Mouse (Mus musculus): ENCODE measurements at regions not wholly inside any gene's neighbourhood (a gene's known extent, or its start where the extent isn't known, plus 50 kb on each side); places are given as distances from the start of the nearest gene placed in this dataset.

GRCm38 (mm10) chr3:54103098-54103497, 52.7 kb upstream of the Trpc4 start:
- Histone ChIP-seq H3K36me3 (ENCODE audit: control insufficient read depth, insufficient read depth) (no peaks in the 10 kb centered on the region), H3K79me2 (ENCODE audit: control insufficient read depth, insufficient read depth) (no peaks in the 10 kb centered on the region), H3K27me3 (ENCODE audit: control insufficient read depth, insufficient read depth, insufficient read length) (no peaks in the 10 kb centered on the region), H3K4me3 (ENCODE audit: insufficient read depth, poor library complexity, severe bottlenecking) (no peak overlapping the region), H3ac (ENCODE audit: control insufficient read depth, insufficient read length, low read depth) (no peak overlapping the region), H3K79me3 (ENCODE audit: low read depth) (no peaks in the 10 kb centered on the region)
- no peak for TF ChIP-seq MAX (IDR thresholded peaks at IDR 0.05)
- TF ChIP-seq CTCF (IDR thresholded peaks at IDR 0.05; ENCODE audit: control insufficient read depth, insufficient read depth, insufficient read length), result no peak
- TF ChIP-seq MYOD1 (IDR thresholded peaks at IDR 0.05; ENCODE audit: control insufficient read depth, insufficient read length, low read depth), result no peak
- no peak for TF ChIP-seq FOSL1 (IDR thresholded peaks at IDR 0.05; ENCODE audit: insufficient read depth, low read length, poor library complexity, severe bottlenecking)
- no peak for TF ChIP-seq CEBPB (IDR thresholded peaks at IDR 0.05; ENCODE audit: low read depth)
- no peak for TF ChIP-seq USF1 (IDR thresholded peaks at IDR 0.05; ENCODE audit: low read depth)
- no peak for TF ChIP-seq MYOG (IDR thresholded peaks at IDR 0.05; ENCODE audit: control insufficient read depth, extremely low read depth, insufficient read length)

GRCm38 (mm10) chr3:54083634-54084033, 72.2 kb upstream of the Trpc4 start:
- H3K36me3 ChIP-seq (ENCODE audit: control insufficient read depth, insufficient read depth), result no peaks in the 10 kb centered on the region
- TF ChIP-seq USF1 (IDR thresholded peaks at IDR 0.05; ENCODE audit: low read depth) (no peak), MAX (IDR thresholded peaks at IDR 0.05) (no peak), MYOG (IDR thresholded peaks at IDR 0.05; ENCODE audit: control insufficient read depth, extremely low read depth, insufficient read length) (no peak), CEBPB (IDR thresholded peaks at IDR 0.05; ENCODE audit: low read depth) (no peak), MYOD1 (IDR thresholded peaks at IDR 0.05; ENCODE audit: control insufficient read depth, insufficient read length, low read depth) (no peak), CTCF (IDR thresholded peaks at IDR 0.05; ENCODE audit: control insufficient read depth, insufficient read depth, insufficient read length) (no peak), FOSL1 (IDR thresholded peaks at IDR 0.05; ENCODE audit: insufficient read depth, low read length, poor library complexity, severe bottlenecking) (no peak)
- H3K79me3 ChIP-seq (ENCODE audit: low read depth), result no peaks in the 10 kb centered on the region

GRCm38 (mm10) chr3:54076461-54076860, 79.4 kb upstream of the Trpc4 start:
- Histone ChIP-seq H3K36me3 (ENCODE audit: control insufficient read depth, insufficient read depth) (no peaks in the 10 kb centered on the region), H3K79me3 (ENCODE audit: low read depth) (no peaks in the 10 kb centered on the region), H3K4me3 (ENCODE audit: insufficient read depth, poor library complexity, severe bottlenecking) (no peak overlapping the region), H3K27me3 (ENCODE audit: control insufficient read depth, insufficient read depth, insufficient read length) (no peaks in the 10 kb centered on the region), H3ac (ENCODE audit: control insufficient read depth, insufficient read length, low read depth) (no peak overlapping the region), H3K79me2 (ENCODE audit: control insufficient read depth, insufficient read depth) (no peaks in the 10 kb centered on the region)
- no peak for TF ChIP-seq CTCF (IDR thresholded peaks at IDR 0.05; ENCODE audit: control insufficient read depth, insufficient read depth, insufficient read length)
- TF ChIP-seq MYOD1 (IDR thresholded peaks at IDR 0.05; ENCODE audit: control insufficient read depth, insufficient read length, low read depth), result no peak
- no peak for TF ChIP-seq CEBPB (IDR thresholded peaks at IDR 0.05; ENCODE audit: low read depth)
- no peak for TF ChIP-seq FOSL1 (IDR thresholded peaks at IDR 0.05; ENCODE audit: insufficient read depth, low read length, poor library complexity, severe bottlenecking)
- TF ChIP-seq MYOG (IDR thresholded peaks at IDR 0.05; ENCODE audit: control insufficient read depth, extremely low read depth, insufficient read length), result no peak
- TF ChIP-seq MAX (IDR thresholded peaks at IDR 0.05), result no peak
- no peak for TF ChIP-seq USF1 (IDR thresholded peaks at IDR 0.05; ENCODE audit: low read depth)

More at GRCm38 (mm10) chr3:54083634-54084033, 72.2 kb upstream of the Trpc4 start:
- Histone ChIP-seq H3K4me3 (ENCODE audit: insufficient read depth, poor library complexity, severe bottlenecking) (no peak overlapping the region), H3ac (ENCODE audit: control insufficient read depth, insufficient read length, low read depth) (no peak overlapping the region), H3K79me2 (ENCODE audit: control insufficient read depth, insufficient read depth) (no peaks in the 10 kb centered on the region), H3K27me3 (ENCODE audit: control insufficient read depth, insufficient read depth, insufficient read length) (peaks cover 8% of the 10 kb centered on the region)

- no peaks in the 10 kb centered on the region for H3K79me3 ChIP-seq (ENCODE audit: low read depth)
- H3K4me3 ChIP-seq (ENCODE audit: insufficient read depth, poor library complexity, severe bottlenecking), result no peak overlapping the region
- no peak for TF ChIP-seq FOSL1 (IDR thresholded peaks at IDR 0.05; ENCODE audit: insufficient read depth, low read length, poor library complexity, severe bottlenecking)
- TF ChIP-seq CTCF (IDR thresholded peaks at IDR 0.05; ENCODE audit: control insufficient read depth, insufficient read depth, insufficient read length), result no peak
- TF ChIP-seq MAX (IDR thresholded peaks at IDR 0.05), result no peak
- TF ChIP-seq USF1 (IDR thresholded peaks at IDR 0.05; ENCODE audit: low read depth), result no peak
Measured at GRCm38 (mm10) chr3:54060653-54061052, 95.2 kb upstream of the Trpc4 start.

GRCm38 (mm10) chr3:54054376-54054775, 101.5 kb upstream of the Trpc4 start:
- Histone ChIP-seq H3K4me3 (ENCODE audit: insufficient read depth, poor library complexity, severe bottlenecking) (no peak overlapping the region), H3K27me3 (ENCODE audit: control insufficient read depth, insufficient read depth, insufficient read length) (no peaks in the 10 kb centered on the region), H3K36me3 (ENCODE audit: control insufficient read depth, insufficient read depth) (no peaks in the 10 kb centered on the region), H3ac (ENCODE audit: control insufficient read depth, insufficient read length, low read depth) (no peak overlapping the region), H3K79me2 (ENCODE audit: control insufficient read depth, insufficient read depth) (no peaks in the 10 kb centered on the region), H3K79me3 (ENCODE audit: low read depth) (no peaks in the 10 kb centered on the region)
- no peak for TF ChIP-seq MYOD1 (IDR thresholded peaks at IDR 0.05; ENCODE audit: control insufficient read depth, insufficient read length, low read depth)
- TF ChIP-seq MYOG (IDR thresholded peaks at IDR 0.05; ENCODE audit: control insufficient read depth, extremely low read depth, insufficient read length), result no peak
- TF ChIP-seq CEBPB (IDR thresholded peaks at IDR 0.05; ENCODE audit: low read depth), result no peak
- TF ChIP-seq USF1 (IDR thresholded peaks at IDR 0.05; ENCODE audit: low read depth), result no peak
- no peak for TF ChIP-seq FOSL1 (IDR thresholded peaks at IDR 0.05; ENCODE audit: insufficient read depth, low read length, poor library complexity, severe bottlenecking)
- no peak for TF ChIP-seq CTCF (IDR thresholded peaks at IDR 0.05; ENCODE audit: control insufficient read depth, insufficient read depth, insufficient read length)
- TF ChIP-seq MAX (IDR thresholded peaks at IDR 0.05), result no peak

More at GRCm38 (mm10) chr3:54060653-54061052, 95.2 kb upstream of the Trpc4 start:
- Histone ChIP-seq H3ac (ENCODE audit: control insufficient read depth, insufficient read length, low read depth) (no peak overlapping the region), H3K27me3 (ENCODE audit: control insufficient read depth, insufficient read depth, insufficient read length) (no peaks in the 10 kb centered on the region), H3K36me3 (ENCODE audit: control insufficient read depth, insufficient read depth) (no peaks in the 10 kb centered on the region), H3K79me2 (ENCODE audit: control insufficient read depth, insufficient read depth) (no peaks in the 10 kb centered on the region)

- no peak overlapping the region for H3K4me3 ChIP-seq (ENCODE audit: insufficient read depth, poor library complexity, severe bottlenecking)
- H3K27me3 ChIP-seq (ENCODE audit: control insufficient read depth, insufficient read depth, insufficient read length), result no peaks in the 10 kb centered on the region
- H3ac ChIP-seq (ENCODE audit: control insufficient read depth, insufficient read length, low read depth), result no peak overlapping the region
- TF ChIP-seq CTCF (IDR thresholded peaks at IDR 0.05; ENCODE audit: control insufficient read depth, insufficient read depth, insufficient read length) (no peak), USF1 (IDR thresholded peaks at IDR 0.05; ENCODE audit: low read depth) (no peak), MYOD1 (IDR thresholded peaks at IDR 0.05; ENCODE audit: control insufficient read depth, insufficient read length, low read depth) (no peak), FOSL1 (IDR thresholded peaks at IDR 0.05; ENCODE audit: insufficient read depth, low read length, poor library complexity, severe bottlenecking) (no peak), MYOG (IDR thresholded peaks at IDR 0.05; ENCODE audit: control insufficient read depth, extremely low read depth, insufficient read length) (no peak), CEBPB (IDR thresholded peaks at IDR 0.05; ENCODE audit: low read depth) (no peak), MAX (IDR thresholded peaks at IDR 0.05) (no peak)
- H3K79me2 ChIP-seq (ENCODE audit: control insufficient read depth, insufficient read depth), result no peaks in the 10 kb centered on the region
- no peaks in the 10 kb centered on the region for H3K79me3 ChIP-seq (ENCODE audit: low read depth)
- no peaks in the 10 kb centered on the region for H3K36me3 ChIP-seq (ENCODE audit: control insufficient read depth, insufficient read depth)
Measured at GRCm38 (mm10) chr3:54049370-54049769, 106.5 kb upstream of the Trpc4 start.
